Mouse (Mus musculus): ENCODE results near the gene Ap2b1. TPM values are rescaled to one million over a fixed set of nuclear protein-coding genes. Genes with fewer than 3 reads are reported as not detected.

The Ap2b1 gene
- polyA plus RNA-seq, 1 experiment from 2014 or later = 55.7 TPM

GRCm38 (mm10) chr11:83357421-83357820, 58.6 kb downstream of the Ap2b1 start:
- no peaks in the 10 kb centered on the region for H3K9me3 ChIP-seq
- H3K27me3 ChIP-seq = no peaks in the 10 kb centered on the region
- peaks cover 18% of the 10 kb centered on the region for H3K36me3 ChIP-seq
- no peaks in the 10 kb centered on the region for H3K4me1 ChIP-seq
- no peak overlapping the region for H3K27ac ChIP-seq
- no peak for ATAC-seq (ENCODE audit: borderline replicate concordance, extremely low read depth, low FRiP score, low TSS enrichment)
- WGBS = 57% methylated on average over 3 of the region's 3 CpGs
- H3K4me2 ChIP-seq = no peak overlapping the region
- no peak overlapping the region for H3K9ac ChIP-seq
- no peak overlapping the region for H3K4me3 ChIP-seq

GRCm38 (mm10) chr11:83364656-83365055, 65.8 kb downstream of the Ap2b1 start:
- 93% methylated on average over 6 of the region's 6 CpGs for WGBS
- Histone ChIP-seq H3K36me3 (peaks cover 37% of the 10 kb centered on the region), H3K27ac (no peak overlapping the region), H3K27me3 (no peaks in the 10 kb centered on the region), H3K4me3 (no peak overlapping the region), H3K9me3 (no peaks in the 10 kb centered on the region), H3K4me1 (no peaks in the 10 kb centered on the region), H3K9ac (no peak overlapping the region), H3K4me2 (no peak overlapping the region)
- no peak for ATAC-seq (ENCODE audit: borderline replicate concordance, extremely low read depth, low FRiP score, low TSS enrichment)

GRCm38 (mm10) chr11:83371267-83371666, 72.4 kb downstream of the Ap2b1 start:
- ATAC-seq (ENCODE audit: borderline replicate concordance, extremely low read depth, low FRiP score, low TSS enrichment) = no peak
- no peaks in the 10 kb centered on the region for H3K4me1 ChIP-seq

DNA sequence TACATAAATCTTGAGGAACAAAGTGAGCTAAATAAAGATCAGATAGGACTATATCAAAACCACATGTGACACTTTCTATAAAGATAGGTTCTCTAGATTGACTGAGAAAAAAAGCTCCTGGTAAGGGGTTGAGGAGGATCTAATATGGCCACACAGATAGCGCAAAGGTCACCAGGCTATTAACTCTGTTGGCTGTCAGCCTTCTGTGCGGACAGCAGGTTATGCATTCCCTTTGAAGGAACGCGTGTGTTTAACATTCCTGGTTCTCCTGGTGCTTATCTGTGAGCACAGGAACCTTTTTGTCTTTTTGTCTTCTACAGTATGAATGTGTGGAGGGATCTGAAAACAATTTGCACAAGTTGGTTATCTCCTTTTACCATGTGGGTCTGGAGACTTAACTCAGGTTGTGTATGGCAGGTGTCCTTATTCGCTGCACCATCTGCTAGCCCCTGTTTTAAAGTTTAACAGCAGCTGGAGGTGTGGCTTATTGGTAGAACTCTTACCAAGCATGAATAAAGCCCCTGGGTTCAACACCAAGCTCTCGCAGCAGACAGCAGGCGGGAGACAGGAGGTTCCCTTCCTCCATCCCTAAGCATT, 81.0 kb downstream of the Ap2b1 start:
- no peak for ATAC-seq (ENCODE audit: borderline replicate concordance, extremely low read depth, low FRiP score, low TSS enrichment)
- H3K27ac ChIP-seq = no peak overlapping the region
- H3K9me3 ChIP-seq = no peaks in the 10 kb centered on the region
- WGBS = 65% methylated on average over 7 of the region's 7 CpGs
- no peak overlapping the region for H3K9ac ChIP-seq
- peaks cover 8% of the 10 kb centered on the region; the same call in 1 of the 2 replicates for H3K36me3 ChIP-seq
- H3K4me3 ChIP-seq = no peak overlapping the region
- no peaks in the 10 kb centered on the region for H3K27me3 ChIP-seq
- H3K4me1 ChIP-seq = no peaks in the 10 kb centered on the region
- no peak overlapping the region for H3K4me2 ChIP-seq

More at GRCm38 (mm10) chr11:83371267-83371666, 72.4 kb downstream of the Ap2b1 start:
- Histone ChIP-seq H3K36me3 (peaks cover 53% of the 10 kb centered on the region), H3K9me3 (no peaks in the 10 kb centered on the region), H3K4me3 (no peak overlapping the region), H3K27me3 (no peaks in the 10 kb centered on the region), H3K4me2 (no peak overlapping the region), H3K27ac (no peak overlapping the region), H3K9ac (no peak overlapping the region)
- WGBS = 87% methylated on average over 4 of the region's 4 CpGs

DNA sequence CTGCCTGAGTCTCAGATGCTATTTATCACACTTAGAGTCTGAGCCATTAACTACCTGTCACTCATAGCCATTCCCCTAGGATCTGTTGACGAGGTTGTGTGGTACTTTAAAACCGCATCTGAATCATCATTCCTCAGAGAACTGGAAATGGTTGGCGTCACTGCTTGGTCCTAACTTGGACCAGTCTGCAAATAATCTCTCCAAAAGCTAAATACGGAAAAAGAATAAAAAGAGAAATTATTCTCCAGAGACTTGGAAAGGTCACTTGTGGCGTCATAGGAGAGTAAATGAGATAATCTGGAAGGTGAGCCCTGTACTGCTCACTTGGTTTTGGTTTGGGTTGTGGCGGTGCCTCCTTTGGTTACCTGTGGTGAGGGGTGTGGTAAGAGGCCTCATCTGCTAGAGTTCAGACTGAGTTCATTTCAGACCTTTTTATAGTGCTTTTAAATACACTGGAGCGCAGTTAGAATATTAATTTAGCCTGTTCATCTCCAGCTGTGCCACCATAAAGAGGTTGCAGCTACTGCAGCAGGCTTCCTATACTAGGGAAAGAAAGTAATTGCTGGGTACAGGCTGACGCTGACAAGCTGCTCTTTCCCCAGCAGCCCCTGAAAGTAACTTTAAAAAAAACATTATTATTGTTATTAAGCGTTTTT, 84.2 kb downstream of the Ap2b1 start:
- Histone ChIP-seq H3K4me1 (no peaks in the 10 kb centered on the region), H3K4me3 (no peak overlapping the region), H3K9me3 (no peaks in the 10 kb centered on the region), H3K27me3 (no peaks in the 10 kb centered on the region), H3K27ac (no peak overlapping the region), H3K9ac (no peak overlapping the region), H3K36me3 (peaks cover 2% of the 10 kb centered on the region; the same call in 1 of the 2 replicates), H3K4me2 (no peak overlapping the region)
- no peak for ATAC-seq (ENCODE audit: borderline replicate concordance, extremely low read depth, low FRiP score, low TSS enrichment)
- WGBS = 78% methylated on average over 9 of the region's 9 CpGs

- Histone ChIP-seq H3K36me3 (no peaks in the 10 kb centered on the region; the same call in 1 of the 2 replicates), H3K27ac (no peak overlapping the region), H3K4me1 (no peaks in the 10 kb centered on the region), H3K9ac (no peak overlapping the region), H3K4me2 (no peak overlapping the region), H3K9me3 (no peaks in the 10 kb centered on the region), H3K4me3 (no peak overlapping the region), H3K27me3 (no peaks in the 10 kb centered on the region)
- ATAC-seq (ENCODE audit: borderline replicate concordance, extremely low read depth, low FRiP score, low TSS enrichment) = no peak
- WGBS = 86% methylated on average over 1 of the region's 1 CpGs
Observed at GRCm38 (mm10) chr11:83383532-83383887, 84.7 kb downstream of the Ap2b1 start.

DNA sequence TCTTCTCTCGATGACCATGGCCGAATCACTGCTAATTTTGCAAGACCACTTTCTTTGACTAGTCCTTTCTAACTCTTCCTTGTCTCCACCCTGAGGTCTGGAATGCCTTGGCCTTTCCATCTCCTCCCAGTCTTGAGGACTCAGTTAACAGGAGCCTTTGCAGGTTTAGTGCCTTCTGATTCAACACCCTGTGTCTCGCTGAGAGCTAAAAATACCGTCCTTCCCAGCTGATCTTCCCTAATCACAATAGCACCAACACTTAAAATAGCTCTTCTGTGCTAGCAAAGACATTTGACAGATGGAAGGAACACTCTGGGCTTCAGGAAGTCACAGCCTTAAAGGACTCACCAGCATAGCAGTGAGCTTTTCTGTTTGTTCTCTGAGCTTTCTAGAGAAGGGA, 94.2 kb downstream of the Ap2b1 start:
- no peaks in the 10 kb centered on the region for H3K27me3 ChIP-seq
- no peak overlapping the region for H3K27ac ChIP-seq
- no peaks in the 10 kb centered on the region for H3K9me3 ChIP-seq
- no peak overlapping the region for H3K4me3 ChIP-seq
- no peak for ATAC-seq (ENCODE audit: borderline replicate concordance, extremely low read depth, low FRiP score, low TSS enrichment)
- peaks cover 44% of the 10 kb centered on the region for H3K36me3 ChIP-seq
- WGBS = 88% methylated on average over 4 of the region's 4 CpGs
- no peak overlapping the region for H3K4me2 ChIP-seq
- no peaks in the 10 kb centered on the region for H3K4me1 ChIP-seq
- H3K9ac ChIP-seq = no peak overlapping the region

DNA sequence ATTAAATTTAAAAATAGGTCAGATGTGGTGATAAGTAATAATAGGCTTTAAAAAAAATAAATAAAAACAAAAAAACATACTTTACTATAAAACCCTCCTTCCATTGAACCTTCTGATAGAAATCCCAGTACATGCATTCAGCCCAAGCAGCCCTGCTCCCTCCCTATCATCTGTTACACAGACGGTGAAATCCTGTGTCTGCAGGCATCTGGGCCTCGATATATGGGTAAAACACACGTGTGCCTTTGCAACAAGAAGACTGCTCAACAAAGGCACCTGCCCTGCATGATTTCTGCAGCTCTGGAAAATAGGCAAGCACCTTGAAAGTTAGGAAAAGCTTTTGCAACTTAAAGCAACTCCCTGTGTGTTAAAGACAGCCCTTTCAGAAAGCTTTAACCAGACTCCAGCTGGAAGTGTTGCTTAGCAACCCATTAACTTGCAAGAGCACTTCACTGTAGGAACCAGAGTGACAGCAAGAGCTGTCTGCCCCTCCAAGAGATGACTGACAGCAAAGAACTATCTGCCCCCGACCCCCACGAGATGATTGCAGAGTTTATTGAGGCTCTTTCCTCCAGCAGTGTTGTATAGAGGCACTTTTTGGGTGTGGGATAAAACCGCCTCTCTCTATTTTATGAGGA, 96.1 kb downstream of the Ap2b1 start:
- Histone ChIP-seq H3K9ac (no peak overlapping the region), H3K9me3 (no peaks in the 10 kb centered on the region), H3K4me2 (no peak overlapping the region), H3K36me3 (peaks cover 55% of the 10 kb centered on the region), H3K4me3 (no peak overlapping the region), H3K4me1 (no peaks in the 10 kb centered on the region), H3K27me3 (no peaks in the 10 kb centered on the region), H3K27ac (no peak overlapping the region)
- no peak for ATAC-seq (ENCODE audit: borderline replicate concordance, extremely low read depth, low FRiP score, low TSS enrichment)
- 52% methylated on average over 6 of the region's 6 CpGs for WGBS

- Histone ChIP-seq H3K36me3 (peaks cover 40% of the 10 kb centered on the region), H3K4me2 (no peak overlapping the region), H3K27me3 (no peaks in the 10 kb centered on the region), H3K4me3 (no peak overlapping the region), H3K4me1 (no peaks in the 10 kb centered on the region), H3K27ac (no peak overlapping the region), H3K9ac (no peak overlapping the region), H3K9me3 (no peaks in the 10 kb centered on the region)
- ATAC-seq (ENCODE audit: borderline replicate concordance, extremely low read depth, low FRiP score, low TSS enrichment) = no peak
- 78% methylated on average over 7 of the region's 7 CpGs for WGBS
Observed at GRCm38 (mm10) chr11:83397626-83398025, 98.8 kb downstream of the Ap2b1 start.

GRCm38 (mm10) chr11:83398724-83399123, 99.9 kb downstream of the Ap2b1 start:
- Histone ChIP-seq H3K36me3 (peaks cover 43% of the 10 kb centered on the region), H3K9ac (no peak overlapping the region), H3K9me3 (no peaks in the 10 kb centered on the region), H3K27ac (no peak overlapping the region), H3K4me2 (no peak overlapping the region), H3K4me1 (no peaks in the 10 kb centered on the region), H3K4me3 (no peak overlapping the region), H3K27me3 (no peaks in the 10 kb centered on the region)
- ATAC-seq (ENCODE audit: borderline replicate concordance, extremely low read depth, low FRiP score, low TSS enrichment) = no peak
- 75% methylated on average over 5 of the region's 5 CpGs for WGBS

DNA sequence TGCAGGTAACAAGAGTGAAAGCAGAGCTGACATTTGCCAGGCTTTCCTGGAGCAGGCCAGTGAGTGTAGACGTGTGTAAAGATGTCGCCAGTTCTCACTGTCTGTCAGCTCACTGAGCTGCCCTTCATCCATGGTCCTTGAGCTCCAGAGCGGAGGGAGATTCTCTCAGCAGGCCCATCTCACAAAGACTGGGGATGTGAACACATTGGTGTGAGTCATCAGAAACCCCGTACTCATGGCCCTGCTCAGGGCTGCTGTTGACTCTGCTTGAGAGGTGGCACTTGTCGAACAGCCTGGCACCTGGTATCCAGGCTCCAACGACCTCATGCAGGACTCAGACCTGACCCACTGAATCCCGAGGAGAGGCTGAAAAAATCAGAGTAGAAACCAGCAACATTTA, 105.0 kb downstream of the Ap2b1 start:
- Histone ChIP-seq H3K4me2 (no peak overlapping the region), H3K36me3 (peaks cover 22% of the 10 kb centered on the region), H3K4me1 (no peaks in the 10 kb centered on the region), H3K27ac (no peak overlapping the region), H3K9ac (no peak overlapping the region), H3K9me3 (no peaks in the 10 kb centered on the region), H3K4me3 (no peak overlapping the region), H3K27me3 (no peaks in the 10 kb centered on the region)
- ATAC-seq (ENCODE audit: borderline replicate concordance, extremely low read depth, low FRiP score, low TSS enrichment) = no peak
- 75% methylated on average over 7 of the region's 7 CpGs for WGBS

- H3K27me3 ChIP-seq = peaks cover 8% of the 10 kb centered on the region; the same call in 1 of the 2 replicates
- H3K4me1 ChIP-seq = peaks cover 4% of the 10 kb centered on the region
- no peak overlapping the region for H3K4me3 ChIP-seq
- H3K9ac ChIP-seq = no peak overlapping the region
- H3K27ac ChIP-seq = no peak overlapping the region
- no peak for ATAC-seq (ENCODE audit: borderline replicate concordance, extremely low read depth, low FRiP score, low TSS enrichment)
- WGBS = 34% methylated on average over 3 of the region's 3 CpGs
- no peak overlapping the region for H3K4me2 ChIP-seq
- H3K9me3 ChIP-seq = no peaks in the 10 kb centered on the region
- H3K36me3 ChIP-seq = peaks cover 14% of the 10 kb centered on the region
Observed at GRCm38 (mm10) chr11:83406391-83406790, 107.6 kb downstream of the Ap2b1 start.

All from lung, embryonic 15.5 days (tissue).